Mouse (Mus musculus): ENCODE measurements at regions not wholly inside any gene's neighbourhood (a gene's known extent, or its start where the extent isn't known, plus 50 kb on each side); places are given as distances from the start of the nearest gene placed in this dataset.
"Not testable (repeated sequence)": the region's sequence is repeated elsewhere in the genome, so short reads cannot be mapped to it uniquely, and the experiment has no call there.

DNA sequence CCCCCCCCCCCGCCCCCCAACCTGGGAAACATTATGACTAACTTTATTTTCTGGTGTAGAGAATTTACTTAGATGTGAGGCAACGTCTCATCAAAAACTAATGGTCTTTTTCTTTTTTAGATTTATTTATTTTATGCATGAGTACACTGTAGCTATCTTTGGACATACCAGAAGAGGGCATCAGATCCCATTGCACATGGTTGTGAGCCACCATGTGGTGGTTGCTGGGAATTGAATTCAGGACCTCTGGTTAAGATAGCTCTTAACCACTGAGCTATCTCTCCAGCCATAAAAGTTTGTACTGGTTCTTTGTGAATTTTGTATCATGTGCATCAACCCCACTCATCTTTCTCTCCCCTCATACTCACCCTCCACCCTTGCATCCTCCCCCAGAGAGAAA, 847.3 kb downstream of the Robo1 start:
- no peak for DNase-seq

DNA sequence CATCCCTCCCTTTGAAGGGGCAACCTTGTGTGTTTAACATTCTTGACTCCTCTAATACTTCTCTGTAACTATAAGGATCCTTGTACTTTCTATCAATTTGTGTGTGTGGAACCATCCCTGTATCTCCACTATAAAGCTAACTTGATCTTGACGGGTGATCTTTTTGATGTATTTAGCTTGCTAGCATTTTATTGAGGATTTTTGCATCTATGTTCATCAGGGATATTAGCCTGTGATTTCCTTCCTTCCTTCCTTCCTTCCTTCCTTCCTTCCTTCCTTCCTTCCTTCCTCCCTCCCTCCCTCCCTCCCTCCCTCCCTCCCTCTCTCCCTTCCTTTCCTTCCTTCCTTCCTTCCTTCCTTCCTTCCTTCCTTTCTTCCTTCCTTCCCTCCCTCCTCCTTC, 819.8 kb downstream of the Robo1 start:
- DNase-seq: not testable (repeated sequence)

DNA sequence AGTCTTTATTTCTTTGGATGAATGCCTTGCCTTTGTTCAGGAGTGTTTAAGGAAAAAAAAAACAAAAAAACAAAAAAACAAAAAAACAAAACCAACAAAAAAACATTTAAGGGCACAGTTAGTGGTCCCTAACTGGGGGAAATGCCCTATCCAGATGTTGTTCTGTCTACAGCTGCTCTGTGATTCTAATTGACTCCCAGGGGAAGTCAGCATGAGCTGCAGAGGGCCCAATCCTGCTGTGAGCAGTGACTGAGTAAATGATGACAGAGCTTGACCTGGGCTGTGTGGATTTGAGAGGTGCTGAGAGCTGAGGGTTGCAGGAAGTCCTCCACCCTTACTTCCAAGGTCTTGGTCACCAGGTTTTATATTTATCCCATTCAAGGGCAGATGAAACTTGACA, 812.5 kb downstream of the Robo1 start:
- DNase-seq: no peak

DNA sequence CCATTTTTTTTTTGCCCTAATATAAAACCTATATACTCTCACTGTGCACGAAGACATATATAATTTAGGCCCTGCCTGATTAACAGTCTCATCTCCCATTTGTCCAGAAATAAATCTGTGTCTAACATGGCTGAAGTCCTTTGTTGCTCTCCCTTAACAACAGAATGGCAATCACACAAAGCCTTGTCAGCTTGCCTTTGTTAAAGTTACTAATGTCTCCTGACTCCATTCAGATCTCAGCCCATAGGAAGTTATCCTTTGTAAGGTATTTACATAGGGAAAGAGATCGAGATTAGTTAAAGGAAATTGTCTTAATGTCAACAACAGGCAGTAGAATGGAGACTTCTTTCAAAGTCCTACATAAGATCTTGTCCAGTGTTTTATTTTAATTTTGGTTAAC, 809.2 kb downstream of the Robo1 start:
- DNase-seq: no peak

DNA sequence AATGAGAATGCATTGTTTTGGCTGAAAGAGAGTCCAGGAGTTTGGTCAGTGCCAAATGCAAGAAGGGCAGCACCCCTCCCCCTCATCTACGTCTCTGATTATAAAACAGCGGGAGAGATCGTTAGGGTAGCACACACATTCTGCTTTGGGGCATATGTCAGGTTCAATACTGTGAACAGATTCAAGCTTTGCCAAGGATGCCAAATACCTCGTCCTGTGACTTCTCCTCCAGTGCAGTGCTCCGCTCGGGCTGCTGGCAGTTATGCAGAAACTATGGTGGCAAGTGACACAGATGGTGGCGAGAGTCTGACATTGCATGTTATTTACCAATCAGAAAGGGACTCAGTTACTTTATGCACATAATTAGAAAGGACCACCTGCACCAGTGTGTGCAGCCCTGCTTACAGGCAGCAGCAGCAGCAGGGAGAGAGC, 799.9 kb downstream of the Robo1 start:
- no peak for DNase-seq

DNA sequence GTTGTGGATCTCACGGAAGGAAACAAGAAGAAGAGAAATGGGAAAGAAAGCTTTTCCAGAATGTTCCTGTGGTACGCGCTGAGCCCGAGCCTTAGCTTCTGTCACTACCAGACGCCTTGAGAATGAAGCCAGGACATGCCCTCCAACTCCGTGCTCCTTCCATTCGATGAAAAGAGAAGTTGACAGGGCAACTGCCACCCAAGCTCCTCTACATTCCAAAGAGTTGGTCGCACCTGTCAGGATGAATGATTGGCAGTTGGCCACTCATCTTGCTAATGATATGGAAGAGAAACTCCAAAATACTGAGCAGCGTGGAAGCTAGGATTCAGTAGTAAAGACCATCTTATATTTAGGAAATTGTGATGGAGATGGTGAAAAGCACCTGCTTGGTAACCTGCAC, 799.5 kb downstream of the Robo1 start:
- DNase-seq: no peak

DNA sequence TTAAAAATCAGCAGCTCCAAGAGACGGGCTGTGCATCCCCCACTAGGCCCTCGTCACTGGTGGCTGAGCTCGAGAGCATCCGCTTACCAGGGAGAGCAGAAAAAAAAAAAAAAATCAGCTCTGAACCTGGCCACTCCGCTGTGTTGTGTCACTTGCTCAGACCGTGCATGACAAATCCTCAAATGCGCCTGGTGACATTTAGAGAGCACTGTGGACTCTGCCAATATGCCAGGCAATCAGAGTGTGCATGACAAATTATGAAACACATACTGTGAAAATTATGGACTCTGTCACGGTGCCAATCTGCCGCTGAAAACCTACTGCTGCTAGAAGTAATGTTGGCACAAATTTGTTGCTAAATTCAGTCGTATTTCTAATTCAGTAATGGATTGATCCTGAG, 797.4 kb downstream of the Robo1 start:
- DNase-seq: peak; percentile 68

DNA sequence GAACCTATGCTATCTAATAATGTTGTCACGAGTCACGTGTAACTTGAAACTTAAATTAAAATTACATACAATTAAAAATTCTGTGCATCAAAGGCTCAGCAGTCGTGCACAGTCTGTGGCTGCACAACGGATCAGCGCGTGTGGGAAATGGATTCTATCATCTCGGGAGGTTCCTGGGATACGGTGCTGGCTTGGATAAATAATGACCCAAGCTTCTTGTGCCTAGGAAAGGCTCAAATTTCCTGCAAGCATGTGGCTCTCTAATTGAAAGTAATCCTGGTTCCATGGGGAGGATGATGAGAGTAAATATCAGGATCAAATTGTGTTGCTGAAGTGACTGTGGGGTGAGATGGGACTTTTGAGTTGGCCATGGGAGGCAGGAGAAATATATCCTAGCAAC, 792.2 kb downstream of the Robo1 start:
- no peak for DNase-seq

DNA sequence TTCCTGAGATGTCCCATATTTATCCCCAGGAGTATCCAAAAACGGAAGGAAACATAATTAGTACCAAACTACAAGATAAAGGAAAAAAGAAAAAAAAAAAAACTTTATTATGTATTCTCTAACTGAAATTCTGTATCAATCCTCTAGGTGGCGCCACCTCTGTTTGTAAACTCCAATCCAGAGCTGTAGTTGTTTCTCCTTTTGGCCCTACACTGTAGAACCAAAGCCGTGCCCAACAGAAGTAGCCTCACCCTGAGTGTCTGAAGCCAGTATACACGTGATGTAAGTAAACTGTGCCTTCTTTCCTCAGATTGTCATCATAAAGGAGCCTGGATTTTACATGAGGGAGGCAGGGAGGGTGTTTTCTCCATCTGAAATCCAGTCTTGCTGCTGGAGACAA, 790.7 kb downstream of the Robo1 start:
- peak; percentile 18 for DNase-seq

DNA sequence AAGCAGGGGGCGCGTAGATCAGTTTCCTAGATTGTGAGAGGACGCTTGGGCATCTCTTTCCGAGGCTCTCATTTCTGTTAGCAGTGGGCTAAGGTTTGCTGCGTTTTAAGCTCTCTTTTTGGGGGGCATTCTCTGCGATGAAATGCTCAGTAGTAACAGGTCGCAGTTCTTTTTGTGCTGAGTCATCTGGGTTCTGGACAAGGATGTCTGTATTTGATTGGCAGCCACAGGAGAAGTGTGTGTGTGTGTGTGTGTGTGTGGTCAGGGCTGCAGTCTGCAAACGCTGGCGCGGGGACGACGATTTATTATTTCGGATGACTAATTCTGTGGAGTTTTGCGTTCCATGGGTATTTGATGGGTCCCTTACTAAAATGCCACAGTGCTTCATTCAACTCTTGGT, 789.1 kb downstream of the Robo1 start:
- peak; percentile 52 for DNase-seq

DNA sequence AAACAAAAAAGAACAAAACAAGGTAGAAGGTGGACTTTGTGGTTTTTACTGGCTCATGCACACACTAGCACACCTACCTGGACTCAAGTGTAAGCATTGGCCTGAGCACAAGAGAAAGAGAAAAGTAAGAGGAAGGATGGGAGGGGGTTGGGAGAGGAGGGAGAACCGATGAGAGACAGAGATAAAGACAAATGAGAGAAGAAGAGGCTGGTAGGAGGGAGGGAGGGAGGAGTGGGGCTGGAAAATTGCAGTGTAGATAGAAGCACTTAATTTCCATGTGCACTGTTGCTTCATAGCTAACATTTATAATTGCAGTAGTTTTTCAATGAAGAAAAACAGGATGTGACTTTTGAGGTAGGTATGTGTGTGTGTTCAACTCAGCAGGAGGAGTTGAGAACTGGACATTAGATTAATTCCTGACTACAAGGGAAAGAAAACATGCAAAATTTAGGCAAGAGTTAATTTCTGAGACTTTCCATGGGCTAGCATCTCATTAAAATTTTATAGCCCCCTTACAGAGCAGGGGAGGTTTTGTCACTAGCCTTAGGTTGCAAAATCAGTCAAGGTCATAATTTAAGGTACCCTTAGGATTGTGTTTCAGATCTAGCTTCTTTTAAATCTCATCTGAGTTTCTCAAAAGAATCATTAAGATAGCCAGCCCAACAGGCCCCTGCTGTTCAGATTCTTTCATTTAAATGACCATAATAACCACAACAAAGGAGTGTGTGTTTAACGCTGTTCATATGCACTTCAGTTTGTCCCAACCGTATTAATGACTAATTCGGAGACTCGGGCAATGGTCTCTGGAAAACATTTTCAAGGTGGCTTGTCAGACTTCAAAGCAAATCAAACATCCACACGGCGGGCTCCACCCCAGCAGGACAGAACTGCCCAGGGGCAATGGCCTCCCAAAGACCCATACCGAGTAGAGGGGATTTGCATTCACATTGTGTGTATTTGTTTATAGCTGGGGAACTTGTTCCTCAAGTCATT, 788.3 kb downstream of the Robo1 start:
- DNase-seq: no peak
